Mouse (Mus musculus) adrenal gland, adult 2 months (tissue): ENCODE measurements around the gene Scarb1. TPM values are rescaled to one million over a fixed set of nuclear protein-coding genes. Genes with fewer than 3 reads are reported as not detected.

ENCODE experiments used
- DNase-seq: peaks from one replicate; pipeline ENCODE4 v3.0.0; 2021
- polyA plus RNA-seq: library from polyadenylated mRNA; depleted of rRNA; stranded (reverse); fragments of >200 nt; gene quantifications from 2 replicates; pipeline ENCODE4 v1.2.3, GENCODE M21; 2012
- total RNA-seq, 2 experiments: library from RNA; stranded (reverse); gene quantifications; 2 replicates each; pipeline ENCODE4 v1.2.3; 2021

Gene Scarb1
- total and polyA plus RNA-seq, 3 experiments, result 2,436 to 2,822 (median 2,553) TPM

- DNase-seq, result peak; percentile 62
Measured at GRCm38 (mm10) chr5:125332333-125332732, 8.6 kb downstream of the Scarb1 start.

DNA sequence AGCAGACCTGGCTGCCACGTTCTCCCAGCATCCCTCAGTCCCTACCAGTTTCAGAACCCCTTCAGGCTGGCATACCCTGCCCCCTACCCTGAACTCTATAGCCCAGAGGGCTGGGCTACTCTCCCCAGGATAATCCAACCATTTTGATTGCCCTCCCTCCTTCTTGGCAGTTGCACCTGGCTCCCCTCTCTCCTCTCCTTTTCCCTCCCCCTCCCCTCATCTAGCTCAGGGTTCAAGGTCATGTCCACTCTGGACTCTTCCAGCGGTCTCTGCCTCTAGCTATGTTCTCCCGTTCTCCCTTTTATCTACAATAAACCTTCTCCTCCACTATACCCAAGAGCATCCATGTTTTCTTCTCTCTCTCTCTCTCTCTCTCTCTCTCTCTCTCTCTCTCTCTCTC lies 9.1 kb downstream of the Scarb1 start:
- peak; percentile 17 for DNase-seq

GRCm38 (mm10) chr5:125331094-125331493 lies 9.8 kb downstream of the Scarb1 start:
- no peak for DNase-seq

DNA sequence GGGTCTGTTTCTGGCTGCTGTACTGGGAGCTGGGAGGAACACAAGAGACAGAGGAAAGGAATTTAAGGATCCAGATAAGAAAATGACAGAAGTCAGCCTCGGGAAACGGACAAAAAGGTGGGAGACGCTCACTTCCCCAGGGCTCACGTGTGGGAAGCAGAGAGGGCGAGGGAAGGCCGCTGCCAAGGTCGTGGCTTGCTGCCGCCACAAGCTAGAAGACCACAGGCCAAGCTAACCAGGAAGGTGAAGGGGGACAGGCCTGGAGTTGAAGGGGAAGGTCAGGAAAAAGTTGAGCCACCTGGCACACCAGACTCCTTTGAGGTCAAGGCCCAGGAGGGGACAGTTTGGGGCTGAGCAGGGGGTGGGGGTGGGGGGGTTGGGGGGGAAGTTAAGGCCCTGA lies 10.2 kb downstream of the Scarb1 start:
- peak; percentile 69 for DNase-seq

DNA sequence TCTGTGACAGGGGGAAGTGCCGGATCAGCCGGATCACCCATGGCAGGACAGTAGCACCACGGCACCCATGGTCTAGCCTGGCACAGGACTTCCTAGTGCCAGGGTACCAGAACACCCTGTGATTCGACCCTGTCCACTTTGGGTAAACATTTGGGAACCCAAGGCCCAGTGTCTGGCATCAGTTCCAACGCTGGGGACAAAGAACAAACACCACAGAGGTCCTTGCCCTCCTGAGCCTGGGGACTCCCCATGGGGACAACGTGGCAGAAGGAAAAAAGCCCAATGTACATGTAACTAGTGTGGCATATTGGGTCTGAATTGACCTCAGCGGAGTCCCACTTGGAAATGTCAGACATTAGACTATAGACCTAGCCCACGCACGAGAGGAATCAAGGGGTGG lies 10.7 kb downstream of the Scarb1 start:
- DNase-seq, result no peak

- no peak for DNase-seq
Measured at GRCm38 (mm10) chr5:125327596-125328385, 13.1 kb downstream of the Scarb1 start.

- peak; percentile 81 for DNase-seq
Measured at GRCm38 (mm10) chr5:125326351-125326750, 14.5 kb downstream of the Scarb1 start.

DNA sequence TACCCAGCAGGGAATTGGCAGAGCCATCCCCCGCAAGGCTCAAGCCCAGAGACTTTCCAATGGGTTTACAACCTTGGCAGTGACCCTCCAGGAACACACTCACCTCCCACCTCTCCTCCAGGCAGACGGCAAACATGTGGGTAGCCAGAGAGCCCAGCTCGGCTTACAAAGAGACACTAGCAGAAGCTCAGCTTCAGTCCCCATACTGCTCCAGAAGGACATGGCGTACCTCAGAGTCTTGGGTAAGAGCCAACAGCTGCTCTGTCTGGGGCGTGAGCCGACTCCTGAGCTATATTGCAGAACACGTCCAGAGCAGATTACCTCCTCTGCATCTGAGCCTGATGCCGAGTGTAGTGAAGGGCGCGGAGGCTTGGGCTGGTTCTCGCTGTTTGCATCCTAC lies 15.0 kb downstream of the Scarb1 start:
- DNase-seq, result no peak

- DNase-seq, result peak; percentile 69
Measured at GRCm38 (mm10) chr5:125325285-125325684, 15.6 kb downstream of the Scarb1 start.

GRCm38 (mm10) chr5:125323939-125324480 lies 16.9 kb downstream of the Scarb1 start:
- DNase-seq, result no peak

DNA sequence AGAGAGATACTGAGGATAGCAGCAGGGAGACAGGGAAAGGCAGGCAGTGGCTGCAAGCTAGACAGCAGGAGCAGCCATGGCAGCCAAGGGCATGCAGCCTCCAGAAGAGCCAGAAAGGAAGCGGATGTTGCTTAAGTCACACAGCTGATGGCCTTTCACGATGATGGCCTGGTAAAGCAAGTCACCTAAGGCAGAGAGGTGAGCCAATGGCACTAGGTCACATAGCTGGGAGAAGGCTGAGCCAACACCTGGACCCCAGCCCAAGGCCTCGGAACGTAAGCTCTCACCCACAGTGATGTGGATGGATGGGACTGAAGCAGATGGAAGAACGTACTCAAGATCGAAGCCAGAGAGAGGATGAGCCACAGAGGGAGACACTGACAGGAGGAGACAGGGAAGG lies 17.8 kb downstream of the Scarb1 start:
- DNase-seq, result peak; percentile 77

GRCm38 (mm10) chr5:125321836-125322235 lies 19.1 kb downstream of the Scarb1 start:
- DNase-seq, result no peak

- DNase-seq, result peak; percentile 63
Measured at GRCm38 (mm10) chr5:125319057-125319800, 21.7 kb downstream of the Scarb1 start.

DNA sequence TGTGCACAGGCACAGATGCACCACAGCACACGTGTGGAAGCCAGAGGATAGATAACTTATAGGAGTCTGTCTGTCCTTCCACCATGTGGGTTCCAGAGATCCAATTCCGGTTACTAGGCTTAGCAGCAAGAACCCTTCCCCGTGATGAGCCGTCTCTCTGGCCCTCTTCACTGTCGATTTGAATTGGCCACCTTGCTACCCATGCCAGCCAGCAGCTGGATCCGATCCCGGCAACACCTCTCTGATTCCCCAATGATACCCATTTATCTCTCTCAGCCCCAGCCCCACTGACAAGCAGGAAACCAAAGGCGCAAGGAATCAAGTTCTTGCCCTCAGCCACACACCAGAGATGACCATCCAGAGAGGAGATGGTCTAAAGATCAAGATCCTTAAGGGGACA lies 22.9 kb downstream of the Scarb1 start:
- no peak for DNase-seq

DNA sequence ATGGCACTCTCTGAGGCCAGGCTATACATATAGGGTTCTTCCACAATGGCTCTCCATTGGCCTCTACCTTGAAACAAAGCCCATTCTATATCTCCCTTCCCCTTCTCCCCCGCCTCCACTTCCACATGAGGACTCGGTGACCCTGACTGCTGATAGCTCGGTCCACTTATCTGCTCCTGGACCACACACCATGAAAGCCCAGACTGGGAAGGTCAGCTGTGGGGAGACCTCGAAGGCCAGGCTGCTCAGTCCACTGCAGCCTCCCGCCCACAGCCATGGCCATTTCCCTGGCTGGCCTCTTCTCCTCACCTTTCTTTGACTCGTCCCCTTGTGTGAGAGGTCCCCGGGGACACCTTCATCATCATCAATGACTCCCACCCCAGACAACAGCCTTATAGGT lies 23.6 kb downstream of the Scarb1 start:
- DNase-seq, result peak; percentile 80

DNA sequence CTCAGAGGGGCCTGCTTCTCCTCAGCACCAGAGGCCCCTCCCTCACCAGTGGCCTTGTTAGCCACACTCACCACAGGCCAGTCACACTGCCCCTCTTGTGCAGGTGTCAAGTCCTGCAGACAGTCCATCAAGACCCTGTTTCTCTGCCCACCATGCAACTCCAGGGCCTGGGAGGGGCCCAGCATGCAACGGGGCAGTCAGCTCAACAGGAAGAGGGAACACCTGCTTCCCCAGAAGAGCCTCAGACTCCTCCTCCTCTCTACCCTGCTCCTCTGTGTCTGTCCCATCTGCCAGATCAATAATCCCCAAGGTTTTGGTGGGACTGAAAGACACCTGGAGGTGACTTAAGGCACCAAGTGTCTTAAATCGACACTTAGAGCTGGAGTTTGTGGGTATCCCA lies 24.1 kb downstream of the Scarb1 start:
- DNase-seq, result no peak

- DNase-seq, result peak; percentile 78
Measured at GRCm38 (mm10) chr5:125315110-125315509, 25.8 kb downstream of the Scarb1 start.

DNA sequence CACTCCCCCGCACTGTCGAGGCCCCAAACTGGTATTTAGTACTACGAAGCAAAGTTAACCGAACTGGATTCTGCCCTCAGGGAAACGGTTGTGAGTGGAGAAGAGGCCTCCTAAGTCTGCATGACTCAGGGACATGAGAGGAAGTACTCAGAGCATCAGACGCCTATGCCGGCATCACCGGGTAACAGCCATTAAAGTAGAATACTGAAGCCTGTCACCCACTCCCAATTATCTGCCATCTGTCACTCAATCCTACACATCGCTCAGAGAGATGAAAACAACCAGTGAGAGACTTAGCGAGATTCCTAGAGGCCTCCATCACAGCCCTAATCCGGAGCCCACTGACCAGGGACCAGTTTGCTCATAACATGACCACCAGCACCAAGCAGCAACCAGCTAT lies 26.9 kb downstream of the Scarb1 start:
- no peak for DNase-seq

DNA sequence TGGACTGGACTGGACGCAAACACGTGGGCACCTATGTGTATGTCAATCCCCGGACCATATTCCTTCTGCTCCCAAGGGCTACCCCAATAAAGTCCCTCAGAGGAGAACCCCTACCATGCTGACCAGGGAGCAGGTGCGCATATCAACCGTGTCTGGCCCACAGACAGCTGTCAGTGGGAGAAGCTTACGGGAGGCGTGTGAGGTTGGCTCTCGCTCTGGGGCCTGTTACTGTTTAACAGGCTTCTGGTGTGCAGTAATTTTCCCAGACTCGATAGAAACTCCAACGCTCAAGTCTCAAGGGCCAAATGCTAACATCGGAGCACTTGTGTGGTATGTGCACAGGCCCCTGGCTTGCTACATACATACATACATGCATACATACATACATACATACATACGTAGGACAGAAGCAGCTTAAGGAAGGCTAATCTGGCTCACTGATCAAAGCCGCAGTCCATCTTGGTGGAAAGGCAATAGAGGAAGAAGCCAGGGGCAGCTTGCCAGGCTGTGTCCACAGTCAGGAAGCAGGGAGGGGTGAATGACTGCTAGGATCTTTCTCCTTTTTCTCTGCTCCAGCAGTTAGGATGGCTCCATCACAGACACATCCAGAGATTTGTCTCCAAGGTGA lies 27.8 kb downstream of the Scarb1 start:
- peak; percentile 65 for DNase-seq

GRCm38 (mm10) chr5:125310986-125311385 lies 29.9 kb downstream of the Scarb1 start:
- DNase-seq, result no peak

- no peak for DNase-seq
Measured at GRCm38 (mm10) chr5:125309193-125309592, 31.7 kb downstream of the Scarb1 start.

DNA sequence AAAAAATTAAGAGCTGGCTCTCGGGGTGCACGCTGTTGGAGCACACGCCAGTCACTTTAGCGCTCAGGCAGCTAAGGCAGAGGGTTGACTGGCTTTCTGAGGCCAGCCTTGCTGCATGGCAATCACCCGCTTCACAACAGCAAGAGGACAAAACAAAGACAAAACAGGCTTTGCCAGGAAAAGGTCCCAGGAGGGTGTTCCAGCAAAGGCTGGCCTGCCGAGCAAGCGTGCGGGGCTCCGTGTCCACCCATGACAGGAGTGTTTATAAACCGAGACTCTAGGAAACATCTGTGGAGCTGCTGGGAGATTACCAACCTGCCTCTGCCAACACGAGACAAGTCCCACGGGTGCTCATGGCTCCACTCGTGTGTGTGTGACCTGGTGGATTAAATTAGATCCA lies 34.1 kb downstream of the Scarb1 start:
- no peak for DNase-seq

DNA sequence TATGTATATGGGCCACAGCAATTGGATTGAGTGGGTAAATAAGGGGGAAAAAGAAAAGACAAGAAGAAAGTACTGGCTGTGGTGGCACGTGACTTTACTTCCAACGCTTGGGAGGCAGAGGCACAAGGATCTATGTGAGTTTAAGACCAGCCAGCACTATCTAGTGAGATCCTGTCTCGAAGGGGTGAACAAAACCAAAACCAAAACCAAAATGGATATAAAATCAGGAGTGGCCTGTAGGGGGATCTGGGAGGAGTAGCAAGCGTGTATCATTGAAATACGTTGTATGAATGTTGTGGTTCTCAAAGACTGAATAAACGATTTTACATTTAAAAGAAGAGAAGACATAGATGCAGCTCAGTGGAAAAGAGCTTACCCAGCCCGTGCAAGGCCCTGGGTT lies 34.5 kb downstream of the Scarb1 start:
- no peak for DNase-seq
